Mouse (Mus musculus) olfactory bulb, adult 2 months (tissue): ENCODE results near the gene Plekhf1. TPM values are rescaled to one million over a fixed set of nuclear protein-coding genes. Genes with fewer than 3 reads are reported as not detected.

Source experiments
- H3K27ac ChIP-seq: fragments of 200-500 bp; 2 replicates; pipeline ENCODE4 v1.5.1; 2012; ENCODE audit warnings: low read depth, low read length; ENCODE audit not compliant: insufficient read depth
- H3K4me1 ChIP-seq: fragments of 200-500 bp; 2 replicates; pipeline ENCODE4 v1.6.1; 2012; ENCODE audit warnings: low read length; ENCODE audit not compliant: control insufficient read depth, insufficient read depth
- H3K4me3 ChIP-seq: fragments of 200-500 bp; 2 replicates; pipeline ENCODE4 v1.5.1; 2012; ENCODE audit warnings: mild to moderate bottlenecking, low read depth, low read length, moderate library complexity; ENCODE audit not compliant: insufficient read depth
- CTCF ChIP-seq: fragments of 200-500 bp; IDR thresholded peaks from 2 replicates; pipeline ENCODE4 v1.5.1; 2012; ENCODE audit warnings: low read depth, mild to moderate bottlenecking, low read length, moderate library complexity; ENCODE audit not compliant: insufficient read depth
- POLR2A ChIP-seq: fragments of 200-500 bp; IDR thresholded peaks from 2 replicates; pipeline ENCODE4 v1.6.1; 2012; ENCODE audit warnings: mild to moderate bottlenecking, low read depth, low read length, moderate library complexity; ENCODE audit not compliant: insufficient read depth
- WGBS: fragments of 180-500 bp; shearing (Covaris S2); methylation state at CpG from one replicate; pipeline ENCODE4 v1.1.7; 2018; 5-methylcytosine and 5-hydroxymethylcytosine counted together
- polyA plus RNA-seq: library from polyadenylated mRNA; stranded (reverse); fragments of >200 nt; gene quantifications from 2 replicates; pipeline ENCODE4 v1.2.4, GENCODE M21; 2012; ENCODE audit warnings: low replicate concordance; ENCODE audit not compliant: missing spikeins, insufficient read depth, insufficient read length

Plekhf1 gene
- polyA plus RNA-seq, 1 experiment: not detected

GRCm38 (mm10) chr7:38224577-38225369 lies 3.0 kb downstream of the Plekhf1 start:
- 87% methylated on average over 13 of the region's 13 CpGs for WGBS
- no peak overlapping the region for H3K27ac ChIP-seq
- H3K4me1 ChIP-seq: peaks cover 17% of the 10 kb centered on the region
- TF ChIP-seq CTCF (no peak), POLR2A (no peak)
- no peak overlapping the region for H3K4me3 ChIP-seq

- H3K27ac ChIP-seq: no peak overlapping the region
These were observed 7.0 kb downstream of the Plekhf1 start for GRCm38 (mm10) chr7:38220866-38221265.

GRCm38 (mm10) chr7:38219526-38219925 lies 8.3 kb downstream of the Plekhf1 start:
- WGBS: 89% methylated on average over 4 of the region's 4 CpGs
- TF ChIP-seq POLR2A (no peak), CTCF (no peak)
- Histone ChIP-seq H3K4me3 (no peak overlapping the region), H3K4me1 (peaks cover 18% of the 10 kb centered on the region), H3K27ac (no peak overlapping the region)

More at GRCm38 (mm10) chr7:38220866-38221265, 7.0 kb downstream of the Plekhf1 start:
- Histone ChIP-seq H3K4me3 (no peak overlapping the region), H3K4me1 (peaks cover 15% of the 10 kb centered on the region)
- WGBS: 95% methylated on average over 7 of the region's 7 CpGs
- TF ChIP-seq POLR2A: no peak
- no peak for TF ChIP-seq CTCF

GRCm38 (mm10) chr7:38218631-38219367 lies 9.0 kb downstream of the Plekhf1 start:
- TF ChIP-seq CTCF (no peak), POLR2A (no peak)
- peaks cover 18% of the 10 kb centered on the region for H3K4me1 ChIP-seq
- 0 out of 2 replicates have a peak overlapping the region, but pooled peaks have one; percentile 26 for H3K27ac ChIP-seq
- 72% methylated on average over 8 of the region's 8 CpGs for WGBS
- H3K4me3 ChIP-seq: no peak overlapping the region

- WGBS: 65% methylated on average over 5 of the region's 5 CpGs
- H3K27ac ChIP-seq: peak overlapping the region; percentile 77
- H3K4me3 ChIP-seq: no peak overlapping the region
- no peak for TF ChIP-seq CTCF
- no peak for TF ChIP-seq POLR2A
- H3K4me1 ChIP-seq: peaks cover 18% of the 10 kb centered on the region
These were observed 10.2 kb downstream of the Plekhf1 start for GRCm38 (mm10) chr7:38217417-38218171.

- H3K4me1 ChIP-seq: peaks cover 19% of the 10 kb centered on the region
- H3K4me3 ChIP-seq: no peak overlapping the region
- TF ChIP-seq CTCF: no peak
- TF ChIP-seq POLR2A: no peak
- WGBS: 87% methylated on average over 6 of the region's 6 CpGs
- no peak overlapping the region for H3K27ac ChIP-seq
These were observed 12.1 kb downstream of the Plekhf1 start for GRCm38 (mm10) chr7:38215697-38216096.

GRCm38 (mm10) chr7:38215281-38215680 lies 12.5 kb downstream of the Plekhf1 start:
- Histone ChIP-seq H3K4me1 (peaks cover 18% of the 10 kb centered on the region), H3K27ac (no peak overlapping the region), H3K4me3 (no peak overlapping the region)
- no peak for TF ChIP-seq CTCF
- no peak for TF ChIP-seq POLR2A
- 84% methylated on average over 7 of the region's 7 CpGs for WGBS

- TF ChIP-seq POLR2A: no peak
- TF ChIP-seq CTCF: no peak
- 69% methylated on average over 5 of the region's 5 CpGs for WGBS
- no peak overlapping the region for H3K27ac ChIP-seq
- peaks cover 18% of the 10 kb centered on the region for H3K4me1 ChIP-seq
- no peak overlapping the region for H3K4me3 ChIP-seq
These were observed 13.2 kb downstream of the Plekhf1 start for GRCm38 (mm10) chr7:38214473-38215214.
